Mouse (Mus musculus): ENCODE data around the gene Gm20388. TPM values are rescaled to one million over a fixed set of nuclear protein-coding genes. Genes with fewer than 3 reads are reported as not detected.
A peak's percentile ranks its signal among the peaks of the same experiment; 100 is the strongest.

Gm20388 gene
- polyA plus RNA-seq, 1 experiment from 2014 or later, result 12.4 TPM

- WGBS, result 87% methylated on average over 4 of the region's 4 CpGs
Measured at GRCm38 (mm10) chr8:123849352-123849751, 3938.7 kb downstream of the Gm20388 start.

DNA sequence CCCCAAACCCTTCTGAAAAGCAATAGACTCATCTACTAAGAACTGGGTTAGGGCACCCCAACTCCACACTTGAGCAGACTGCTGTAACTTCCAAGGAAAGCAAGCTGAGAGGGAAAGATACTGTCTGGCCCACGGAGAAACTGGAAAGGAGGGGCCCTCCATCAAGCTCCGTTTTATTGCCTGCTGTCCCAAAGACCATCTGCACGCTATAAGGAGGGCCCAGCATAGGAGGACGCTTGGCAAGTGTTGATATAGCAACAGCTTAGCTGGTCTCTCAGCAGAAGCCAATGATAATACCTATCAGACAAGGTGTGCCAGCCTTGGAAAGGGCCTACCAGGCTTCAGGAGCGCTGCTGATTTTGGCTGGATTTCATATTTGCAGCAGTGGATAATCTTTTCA lies 3940.9 kb downstream of the Gm20388 start:
- H3K36me3 ChIP-seq (ENCODE audit: control insufficient read depth, insufficient read depth, low read length), result no peaks in the 10 kb centered on the region
- no peak overlapping the region for H3K4me2 ChIP-seq (ENCODE audit: low read length)
- no peak overlapping the region for H3K27ac ChIP-seq (ENCODE audit: low read depth, low read length)
- H3K9me3 ChIP-seq (ENCODE audit: control insufficient read depth, low read length), result no peaks in the 10 kb centered on the region
- no peaks in the 10 kb centered on the region for H3K27me3 ChIP-seq (replicated peaks; ENCODE audit: control insufficient read depth, insufficient read depth, low read length)
- H3K9ac ChIP-seq (ENCODE audit: low read depth, low read length), result no peak overlapping the region
- WGBS, result 59% methylated on average over 5 of the region's 5 CpGs
- no peak overlapping the region for H3K4me3 ChIP-seq (ENCODE audit: low read length)
- ATAC-seq, result no peak
- H3K4me1 ChIP-seq (ENCODE audit: control insufficient read depth, insufficient read depth, low read depth, low read length), result no peaks in the 10 kb centered on the region

More at GRCm38 (mm10) chr8:123849352-123849751, 3938.7 kb downstream of the Gm20388 start:
- Histone ChIP-seq H3K4me2 (ENCODE audit: low read length) (no peak overlapping the region), H3K9me3 (ENCODE audit: control insufficient read depth, low read length) (no peaks in the 10 kb centered on the region), H3K9ac (ENCODE audit: low read depth, low read length) (no peak overlapping the region), H3K4me1 (ENCODE audit: control insufficient read depth, insufficient read depth, low read depth, low read length) (no peaks in the 10 kb centered on the region), H3K27ac (ENCODE audit: low read depth, low read length) (no peak overlapping the region), H3K27me3 (replicated peaks; ENCODE audit: control insufficient read depth, insufficient read depth, low read length) (no peaks in the 10 kb centered on the region), H3K4me3 (ENCODE audit: low read length) (no peak overlapping the region), H3K36me3 (ENCODE audit: control insufficient read depth, insufficient read depth, low read length) (no peaks in the 10 kb centered on the region)
- no peak for ATAC-seq

GRCm38 (mm10) chr8:123854252-123854651 lies 3943.6 kb downstream of the Gm20388 start:
- Histone ChIP-seq H3K4me2 (ENCODE audit: low read length) (no peak overlapping the region), H3K9me3 (ENCODE audit: control insufficient read depth, low read length) (no peaks in the 10 kb centered on the region), H3K27ac (ENCODE audit: low read depth, low read length) (no peak overlapping the region), H3K27me3 (replicated peaks; ENCODE audit: control insufficient read depth, insufficient read depth, low read length) (no peaks in the 10 kb centered on the region), H3K4me3 (ENCODE audit: low read length) (no peak overlapping the region), H3K36me3 (ENCODE audit: control insufficient read depth, insufficient read depth, low read length) (no peaks in the 10 kb centered on the region), H3K9ac (ENCODE audit: low read depth, low read length) (no peak overlapping the region), H3K4me1 (ENCODE audit: control insufficient read depth, insufficient read depth, low read depth, low read length) (peaks cover 10% of the 10 kb centered on the region)
- no peak for ATAC-seq
- 92% methylated on average over 1 of the region's 1 CpGs for WGBS

- Histone ChIP-seq H3K36me3 (ENCODE audit: control insufficient read depth, insufficient read depth, low read length) (no peaks in the 10 kb centered on the region), H3K27ac (ENCODE audit: low read depth, low read length) (no peak overlapping the region), H3K4me1 (ENCODE audit: control insufficient read depth, insufficient read depth, low read depth, low read length) (peaks cover 10% of the 10 kb centered on the region), H3K4me3 (ENCODE audit: low read length) (no peak overlapping the region), H3K27me3 (replicated peaks; ENCODE audit: control insufficient read depth, insufficient read depth, low read length) (no peaks in the 10 kb centered on the region), H3K9ac (ENCODE audit: low read depth, low read length) (no peak overlapping the region), H3K4me2 (ENCODE audit: low read length) (no peak overlapping the region), H3K9me3 (ENCODE audit: control insufficient read depth, low read length) (no peaks in the 10 kb centered on the region)
- 89% methylated on average over 9 of the region's 9 CpGs for WGBS
- ATAC-seq, result no peak
Measured at GRCm38 (mm10) chr8:123854733-123855475, 3944.3 kb downstream of the Gm20388 start.

- no peak overlapping the region for H3K9ac ChIP-seq (ENCODE audit: low read depth, low read length)
- no peak overlapping the region; the same call in 1 of the 2 replicates for H3K4me2 ChIP-seq (ENCODE audit: low read length)
- 77% methylated on average over 3 of the region's 3 CpGs for WGBS
- no peaks in the 10 kb centered on the region; the same call in 1 of the 2 replicates for H3K27me3 ChIP-seq (replicated peaks; ENCODE audit: control insufficient read depth, insufficient read depth, low read length)
- H3K9me3 ChIP-seq (ENCODE audit: control insufficient read depth, low read length), result no peaks in the 10 kb centered on the region
- ATAC-seq, result no peak
- H3K36me3 ChIP-seq (ENCODE audit: control insufficient read depth, insufficient read depth, low read length), result no peaks in the 10 kb centered on the region
- no peak overlapping the region for H3K27ac ChIP-seq (ENCODE audit: low read depth, low read length)
- no peak overlapping the region for H3K4me3 ChIP-seq (ENCODE audit: low read length)
- H3K4me1 ChIP-seq (ENCODE audit: control insufficient read depth, insufficient read depth, low read depth, low read length), result peaks cover 10% of the 10 kb centered on the region
Measured at GRCm38 (mm10) chr8:123857361-123857760, 3946.7 kb downstream of the Gm20388 start.

DNA sequence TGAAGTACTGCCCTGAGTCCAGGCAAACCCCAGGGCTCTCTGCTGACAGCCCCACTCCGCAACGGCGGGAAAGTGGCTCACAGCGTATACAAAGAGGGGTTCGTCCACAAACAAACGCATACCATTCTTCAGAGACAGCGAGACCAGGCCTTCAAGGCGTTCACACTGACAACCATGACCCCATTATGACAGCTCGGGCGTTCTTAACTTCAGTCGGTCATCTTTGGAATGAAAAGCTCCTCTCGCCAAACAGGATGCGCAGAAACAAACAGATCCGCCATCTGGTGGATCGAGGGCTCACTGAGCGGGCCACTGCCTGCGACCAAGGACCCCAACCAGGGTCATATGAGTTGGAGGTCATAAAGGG lies 3947.9 kb downstream of the Gm20388 start:
- Histone ChIP-seq H3K27ac (ENCODE audit: low read depth, low read length) (peak overlapping the region; percentile 90; the same call in 1 of the 2 replicates), H3K4me2 (ENCODE audit: low read length) (peak overlapping the region; percentile 94), H3K9ac (ENCODE audit: low read depth, low read length) (peak overlapping the region; percentile 89), H3K4me1 (ENCODE audit: control insufficient read depth, insufficient read depth, low read depth, low read length) (peaks cover 10% of the 10 kb centered on the region), H3K36me3 (ENCODE audit: control insufficient read depth, insufficient read depth, low read length) (no peaks in the 10 kb centered on the region), H3K4me3 (ENCODE audit: low read length) (peak overlapping the region; percentile 98), H3K9me3 (ENCODE audit: control insufficient read depth, low read length) (no peaks in the 10 kb centered on the region), H3K27me3 (replicated peaks; ENCODE audit: control insufficient read depth, insufficient read depth, low read length) (no peaks in the 10 kb centered on the region; the same call in 1 of the 2 replicates)
- under 1% methylated on average over 17 of the region's 17 CpGs for WGBS
- peak; percentile 9; the same call in 1 of the 2 replicates for ATAC-seq

DNA sequence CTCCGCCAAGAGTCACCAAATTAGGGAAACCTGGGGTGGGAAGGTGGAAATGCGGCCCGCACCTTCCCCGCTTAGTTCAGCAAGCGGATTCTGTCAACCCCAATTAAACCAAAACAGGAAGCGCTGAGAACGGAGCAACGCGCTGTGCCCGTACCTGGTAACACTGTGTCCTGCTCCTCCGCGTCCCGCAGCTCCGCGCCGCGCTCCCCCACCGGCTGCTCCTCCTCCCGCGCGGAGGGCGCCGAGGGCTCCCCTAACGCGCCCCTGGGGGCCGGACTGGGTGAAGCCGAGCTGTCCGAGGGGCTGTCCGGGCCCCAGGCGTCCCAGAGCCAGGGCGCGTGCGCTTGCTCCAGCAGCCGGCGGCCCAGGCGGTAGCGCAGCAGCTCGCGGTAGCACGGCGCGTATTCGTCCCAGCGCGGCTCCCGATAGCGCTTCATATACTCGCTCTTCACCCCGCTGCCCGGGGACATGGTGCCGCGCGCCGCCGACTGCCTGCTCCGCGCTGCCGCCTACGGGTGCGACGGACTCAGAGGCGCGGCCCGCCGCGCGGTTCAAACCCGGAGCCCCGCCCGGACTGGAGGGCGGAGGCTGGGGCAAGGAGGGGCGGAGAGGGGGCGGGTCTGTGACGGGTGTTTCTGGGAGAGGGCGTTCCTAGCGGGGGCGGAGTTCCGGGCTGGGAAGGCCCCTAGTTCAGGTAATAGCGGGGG lies 3948.5 kb downstream of the Gm20388 start:
- Histone ChIP-seq H3K9me3 (ENCODE audit: control insufficient read depth, low read length) (no peaks in the 10 kb centered on the region), H3K4me2 (ENCODE audit: low read length) (peak overlapping the region; percentile 94), H3K27ac (ENCODE audit: low read depth, low read length) (peak overlapping the region; percentile 90), H3K27me3 (replicated peaks; ENCODE audit: control insufficient read depth, insufficient read depth, low read length) (no peaks in the 10 kb centered on the region; the same call in 1 of the 2 replicates), H3K36me3 (ENCODE audit: control insufficient read depth, insufficient read depth, low read length) (no peaks in the 10 kb centered on the region), H3K4me3 (ENCODE audit: low read length) (peak overlapping the region; percentile 98), H3K9ac (ENCODE audit: low read depth, low read length) (peak overlapping the region; percentile 89), H3K4me1 (ENCODE audit: control insufficient read depth, insufficient read depth, low read depth, low read length) (peaks cover 10% of the 10 kb centered on the region)
- peak; percentile 96 for ATAC-seq
- WGBS, result 0% methylated on average over 61 of the region's 79 CpGs

GRCm38 (mm10) chr8:123859648-123860259 lies 3949.1 kb downstream of the Gm20388 start, which contains the start of gene Ccsap:
Gene Ccsap, minus strand, starts transcription at chr8:123860209.
- WGBS, result under 1% methylated on average over 48 of the region's 48 CpGs
- no peak; the same call in 1 of the 2 replicates for ATAC-seq
- Histone ChIP-seq H3K27me3 (replicated peaks; ENCODE audit: control insufficient read depth, insufficient read depth, low read length) (no peaks in the 10 kb centered on the region; the same call in 1 of the 2 replicates), H3K4me3 (ENCODE audit: low read length) (peak within 1 kb of the TSS; percentile 98), H3K27ac (ENCODE audit: low read depth, low read length) (peak within 1 kb of the TSS; percentile 90), H3K36me3 (ENCODE audit: control insufficient read depth, insufficient read depth, low read length) (no peaks in the 10 kb centered on the region), H3K4me2 (ENCODE audit: low read length) (peak within 1 kb of the TSS; percentile 94), H3K9me3 (ENCODE audit: control insufficient read depth, low read length) (no peaks in the 10 kb centered on the region), H3K4me1 (ENCODE audit: control insufficient read depth, insufficient read depth, low read depth, low read length) (peaks cover 10% of the 10 kb centered on the region), H3K9ac (ENCODE audit: low read depth, low read length) (peak within 1 kb of the TSS; percentile 89)

- Histone ChIP-seq H3K4me3 (ENCODE audit: low read length) (peak overlapping the region; percentile 98), H3K36me3 (ENCODE audit: control insufficient read depth, insufficient read depth, low read length) (no peaks in the 10 kb centered on the region), H3K9ac (ENCODE audit: low read depth, low read length) (no peak overlapping the region; the same call in 1 of the 2 replicates), H3K9me3 (ENCODE audit: control insufficient read depth, low read length) (no peaks in the 10 kb centered on the region), H3K4me1 (ENCODE audit: control insufficient read depth, insufficient read depth, low read depth, low read length) (peaks cover 10% of the 10 kb centered on the region), H3K4me2 (ENCODE audit: low read length) (peak overlapping the region; percentile 94), H3K27me3 (replicated peaks; ENCODE audit: control insufficient read depth, insufficient read depth, low read length) (no peaks in the 10 kb centered on the region; the same call in 1 of the 2 replicates), H3K27ac (ENCODE audit: low read depth, low read length) (no peak overlapping the region; the same call in 1 of the 2 replicates)
- 72% methylated on average over 4 of the region's 4 CpGs for WGBS
- ATAC-seq, result no peak
Measured at GRCm38 (mm10) chr8:123860386-123860785, 3949.7 kb downstream of the Gm20388 start.
